Mouse (Mus musculus) gastrocnemius, postnatal 10 days (tissue): ENCODE measurements around the gene Kyat1. TPM values are rescaled to one million over a fixed set of nuclear protein-coding genes. Genes with fewer than 3 reads are reported as not detected.
"Not testable (repeated sequence)": the region's sequence is repeated elsewhere in the genome, so short reads cannot be mapped to it uniquely, and the experiment has no call there.

Experiments
- DNase-seq: peaks from one replicate; pipeline ENCODE4 v3.0.0; 2021; ENCODE audit warnings: mixed read lengths
- total RNA-seq, 2 experiments: library from RNA; stranded (reverse); gene quantifications; 2 replicates each; pipeline ENCODE4 v1.2.3; 2021

Kyat1 gene
- total RNA-seq, 2 experiments from 2014 or later, result 13.6 to 16.0 TPM

DNA sequence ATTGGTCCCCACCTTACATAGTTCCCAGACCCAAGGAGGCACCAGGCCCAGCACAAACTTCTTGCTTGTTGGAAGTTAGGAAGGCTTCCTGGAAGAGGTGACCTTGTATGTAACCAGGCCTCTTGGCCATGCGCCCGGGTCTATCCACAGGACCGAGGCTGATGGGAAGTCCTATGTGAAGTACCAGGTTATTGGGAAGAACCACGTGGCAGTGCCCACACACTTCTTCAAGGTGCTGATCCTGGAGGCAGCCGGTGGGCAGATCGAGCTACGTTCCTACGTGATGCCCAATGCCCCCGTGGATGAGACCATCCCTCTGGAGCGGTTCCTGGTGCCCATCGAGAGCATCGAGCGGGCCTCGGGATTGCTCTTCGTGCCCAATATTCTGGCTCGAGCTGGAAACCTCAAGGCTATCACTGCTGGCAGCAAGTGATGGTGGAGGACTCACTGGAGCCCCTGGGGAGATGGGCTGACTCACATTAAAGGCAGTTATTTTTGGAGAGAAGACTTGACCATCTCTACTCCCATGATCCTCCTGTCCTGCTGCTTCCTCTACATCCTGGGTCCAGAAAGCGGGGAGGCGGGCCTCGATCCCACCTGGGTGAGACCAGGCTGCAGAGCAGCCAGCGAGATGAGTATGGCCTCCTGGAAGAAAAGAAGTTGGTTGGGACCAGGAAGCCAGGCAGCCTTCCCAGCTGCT, 32.0 kb downstream of the Kyat1 start:
- DNase-seq, result no peak

DNA sequence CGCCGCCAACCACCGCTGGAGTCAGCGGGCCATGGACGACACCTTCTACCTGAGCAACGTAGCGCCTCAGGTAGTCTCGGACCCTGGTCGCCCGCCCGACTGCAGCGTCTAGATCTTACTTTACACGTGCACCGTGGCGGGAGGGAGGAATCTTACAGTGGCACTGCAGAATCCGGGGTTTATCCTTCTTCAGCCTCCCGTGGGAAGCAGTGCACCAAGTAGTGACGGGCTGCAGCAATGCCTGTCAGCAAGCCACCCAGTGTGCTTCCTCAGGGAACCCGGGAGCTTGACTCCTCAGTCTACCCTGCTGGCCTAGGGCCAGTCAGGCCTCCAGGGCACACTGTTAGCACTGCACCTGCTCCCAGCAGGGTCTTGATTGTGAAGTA, 33.7 kb downstream of the Kyat1 start:
- DNase-seq, result no peak

DNA sequence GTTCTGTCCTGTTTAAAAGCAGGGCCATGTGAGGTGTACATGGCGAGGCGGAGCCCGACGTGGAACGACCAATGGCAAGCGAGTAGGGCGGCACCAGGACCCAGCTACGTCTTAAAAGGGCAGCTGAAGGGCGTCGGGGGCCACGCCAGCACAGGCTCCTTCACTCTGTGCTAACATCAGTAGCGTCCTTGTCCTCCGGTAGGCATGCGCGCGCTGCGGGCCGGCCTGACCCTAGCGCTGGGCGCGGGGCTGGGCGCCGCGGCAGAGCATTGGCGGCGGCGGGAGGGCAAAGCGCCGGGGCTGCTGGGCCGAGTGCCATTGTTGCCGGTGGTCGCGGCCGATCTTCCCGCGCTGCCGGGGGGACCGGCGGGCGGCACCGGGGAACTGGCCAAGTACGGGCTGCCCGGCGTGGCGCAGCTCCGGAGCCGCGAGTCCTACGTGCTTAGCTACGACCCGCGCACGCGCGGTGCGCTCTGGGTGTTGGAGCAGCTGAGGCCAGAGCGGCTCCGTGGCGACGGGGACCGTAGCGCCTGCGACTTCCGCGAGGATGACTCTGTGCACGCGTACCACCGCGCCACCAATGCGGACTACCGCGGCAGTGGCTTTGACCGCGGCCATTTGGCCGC, 34.2 kb downstream of the Kyat1 start, which contains the start of gene Endog:
Endog (plus strand) TSS at position 123 of the 626 bp plus-strand sequence.
- peak; percentile 86 for DNase-seq

DNA sequence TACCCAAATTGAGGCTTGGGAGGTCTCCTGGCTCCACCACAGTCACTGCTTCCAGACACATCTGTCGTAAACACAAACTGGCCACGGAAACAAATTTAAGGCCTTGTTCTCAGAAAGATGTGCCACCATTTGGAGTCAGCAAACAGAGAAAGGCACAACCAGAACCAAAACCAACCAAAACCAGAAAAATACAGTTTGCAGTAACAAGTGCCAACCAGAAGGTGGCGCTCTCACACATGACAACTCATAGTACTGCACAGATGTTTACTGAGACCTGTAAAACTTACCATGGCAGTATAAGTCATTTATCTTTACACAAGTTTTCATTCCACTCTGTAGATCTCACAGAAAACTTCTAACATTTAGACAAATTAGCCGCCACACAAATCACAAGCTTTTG, 39.0 kb downstream of the Kyat1 start:
- DNase-seq, result no peak

DNA sequence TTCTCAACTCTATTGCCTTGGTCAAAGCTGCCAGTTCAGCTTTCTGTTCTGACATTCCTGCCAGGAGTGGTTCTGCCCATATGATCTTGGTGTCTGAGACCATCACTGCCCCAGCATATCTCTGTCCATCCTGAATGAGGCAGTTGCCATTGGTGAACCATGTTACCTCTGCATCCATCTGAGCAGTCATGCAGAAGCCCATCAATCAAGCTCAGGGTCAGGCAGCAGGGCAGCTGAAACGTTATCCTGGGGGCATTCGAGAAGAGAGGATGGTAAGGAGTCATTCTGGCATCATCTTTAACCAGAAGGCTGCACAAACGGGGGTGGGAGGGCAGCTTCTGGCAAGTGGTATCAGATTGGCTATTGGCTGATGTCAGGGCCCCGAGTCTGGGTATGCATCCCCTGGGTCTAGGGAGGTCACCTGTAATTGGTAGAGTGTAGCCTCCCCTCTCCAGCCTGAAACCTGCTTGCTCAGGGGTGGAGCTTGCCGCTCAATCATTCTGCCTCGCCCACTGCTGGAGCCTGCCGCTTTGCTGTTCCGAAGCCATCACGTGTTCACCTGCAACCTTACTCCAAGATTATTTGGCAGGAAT, 41.2 kb downstream of the Kyat1 start:
- no peak for DNase-seq

DNA sequence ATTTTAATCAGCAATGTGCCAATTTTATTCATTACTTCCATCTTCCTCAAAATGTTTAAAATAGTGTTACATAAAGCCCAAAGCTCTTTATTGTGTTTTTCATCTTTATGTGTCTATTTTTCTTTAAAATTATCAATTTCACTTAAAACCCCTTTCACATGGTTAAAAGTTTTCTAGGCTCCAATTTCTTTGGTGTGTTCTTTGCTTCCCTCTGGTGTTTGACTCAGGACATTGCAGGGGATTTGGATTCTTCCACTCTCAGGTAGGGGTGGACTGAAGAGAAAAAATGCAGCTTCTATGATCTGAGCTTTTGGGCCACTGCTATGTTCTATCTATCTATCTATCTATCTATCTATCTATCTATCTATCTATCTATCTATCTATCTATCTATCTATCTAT, 43.8 kb downstream of the Kyat1 start:
- no peak for DNase-seq

DNA sequence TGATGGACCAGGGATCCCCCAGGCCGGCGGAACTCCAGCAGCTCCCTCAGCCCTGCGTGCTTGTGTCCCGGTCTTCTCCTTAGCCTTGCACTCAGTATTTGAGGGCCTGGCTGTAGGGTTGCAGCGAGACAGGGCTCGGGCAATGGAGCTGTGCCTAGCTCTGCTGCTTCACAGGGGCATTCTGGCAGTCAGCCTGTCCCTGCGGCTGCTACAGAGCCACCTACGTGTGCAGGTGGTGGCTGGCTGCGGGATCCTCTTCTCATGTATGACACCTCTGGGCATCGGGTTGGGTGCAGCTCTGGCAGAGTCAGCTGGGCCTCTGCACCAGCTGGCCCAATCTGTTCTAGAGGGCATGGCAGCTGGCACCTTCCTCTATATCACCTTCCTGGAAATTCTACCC, 45.8 kb downstream of the Kyat1 start:
- not testable (repeated sequence) for DNase-seq

DNA sequence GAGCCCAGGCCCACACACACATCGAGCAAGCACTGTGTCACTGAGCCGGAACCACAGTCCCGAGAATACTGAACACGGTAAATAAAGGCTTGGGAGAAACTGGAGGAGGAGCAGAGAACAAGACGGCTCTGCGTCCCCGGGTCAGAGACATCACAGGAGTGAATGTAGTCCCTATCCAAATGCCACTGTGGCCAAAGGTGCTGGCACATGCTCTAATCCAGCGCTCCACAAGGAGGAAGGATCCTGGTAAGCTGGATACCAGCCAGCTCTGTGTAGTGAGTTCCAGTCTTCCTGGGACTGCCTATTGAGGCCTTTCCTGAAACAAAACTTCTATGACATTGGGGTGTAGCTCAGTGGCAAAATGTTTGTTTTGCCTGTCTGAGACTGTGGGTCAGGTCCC, 53.0 kb downstream of the Kyat1 start:
- no peak for DNase-seq

DNA sequence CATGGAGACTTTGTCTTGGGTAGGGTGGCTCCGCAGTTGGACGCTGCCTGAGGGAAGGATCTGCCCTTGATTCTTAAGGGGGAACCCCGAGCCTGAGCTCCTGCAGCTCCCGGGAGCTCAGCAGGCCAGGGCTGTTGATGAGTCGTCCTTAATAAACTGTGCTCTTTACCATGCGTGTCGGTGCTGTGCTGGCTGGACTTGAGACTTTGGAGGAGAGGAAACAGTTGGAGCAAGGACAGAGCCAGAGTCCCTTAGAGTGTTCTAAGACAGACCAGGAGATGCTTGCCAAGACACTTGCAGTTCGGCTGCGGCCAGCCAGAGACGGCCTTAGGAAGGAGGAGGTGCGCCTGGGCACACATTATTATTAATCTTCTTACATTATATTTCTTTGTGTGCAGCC, 53.8 kb downstream of the Kyat1 start:
- DNase-seq, result no peak

DNA sequence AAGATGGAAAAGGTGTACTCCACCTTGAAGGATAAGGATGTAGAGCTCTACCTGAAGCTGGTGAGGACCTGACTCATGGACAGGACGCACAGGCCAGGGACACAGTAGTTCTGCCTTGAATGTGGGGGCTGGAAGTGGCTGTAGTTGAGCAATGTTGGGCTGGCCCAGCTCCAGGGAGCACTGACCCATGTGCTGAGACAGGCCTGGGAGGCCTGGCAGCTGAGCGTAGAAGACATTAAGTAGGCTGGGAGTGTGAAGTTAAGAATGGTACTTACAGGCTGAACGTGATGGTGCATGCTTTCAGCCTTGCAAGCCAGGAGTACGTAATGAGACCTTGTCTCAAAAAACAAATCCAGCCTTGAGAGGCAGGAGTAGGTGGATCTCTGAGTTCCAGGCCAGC, 58.2 kb downstream of the Kyat1 start:
- DNase-seq, result no peak

DNA sequence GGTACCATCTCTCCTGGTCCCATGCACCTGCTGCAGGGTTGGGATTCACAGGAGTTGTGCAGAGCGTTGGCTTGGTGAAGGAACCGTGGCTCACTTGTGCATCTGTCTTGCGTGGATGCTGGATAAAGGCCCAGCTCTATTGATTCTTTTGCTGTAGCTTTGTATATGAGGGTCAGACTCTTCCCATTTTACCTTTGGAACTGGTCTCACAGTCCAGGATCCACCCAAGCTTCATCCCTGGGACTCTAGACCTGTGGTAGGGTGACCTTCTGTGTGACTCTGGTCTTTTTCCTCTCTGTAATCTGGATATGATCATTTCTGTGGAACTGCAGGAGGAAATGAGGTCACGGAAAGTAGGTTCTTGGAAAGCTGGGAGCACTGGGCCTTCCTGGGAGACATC, 61.2 kb downstream of the Kyat1 start:
- DNase-seq, result no peak

DNA sequence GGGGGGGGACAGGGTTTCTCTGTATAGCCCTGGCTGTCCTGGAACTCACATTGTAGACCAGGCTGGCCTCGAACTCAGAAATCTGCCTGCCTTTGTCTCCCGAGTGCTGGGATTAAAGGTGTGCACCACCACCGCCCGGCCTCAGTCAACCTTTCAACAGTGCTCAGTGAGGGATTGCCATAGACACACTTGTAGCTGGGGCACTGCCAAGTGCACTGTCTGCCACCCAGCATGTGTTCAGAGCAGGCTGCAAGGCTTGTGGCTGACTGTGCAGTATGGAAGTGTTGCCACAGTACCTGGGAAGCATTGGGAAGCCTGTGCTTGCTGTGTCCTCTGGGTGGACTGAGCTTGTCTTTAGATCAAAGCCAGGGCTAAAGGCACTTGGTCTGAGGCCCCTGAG, 65.6 kb downstream of the Kyat1 start:
- not testable (repeated sequence) for DNase-seq

DNA sequence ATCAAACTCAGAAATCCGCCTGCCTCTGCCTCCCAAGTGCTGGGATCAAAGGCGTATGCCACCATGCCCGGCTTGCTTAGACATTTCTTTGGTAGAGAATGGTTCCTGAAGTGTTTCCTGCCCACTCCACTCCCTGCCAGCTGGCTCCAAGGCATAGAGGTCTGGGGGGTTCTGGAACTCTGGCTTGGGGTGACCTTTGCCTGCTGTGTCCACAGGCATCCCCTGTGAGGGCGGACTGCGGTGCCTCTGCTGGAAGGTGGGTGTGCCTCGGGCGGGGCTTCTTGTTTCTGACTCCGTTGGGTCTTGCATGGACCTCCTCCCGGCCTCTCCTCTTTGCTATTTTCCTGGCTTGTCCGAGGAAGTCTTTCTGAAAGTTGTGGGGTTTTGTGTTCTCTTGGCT, 69.2 kb downstream of the Kyat1 start:
- no peak for DNase-seq

Other genes starting within 250 kb of the Kyat1 start
- gene Sptan1, start 240.3 kb downstream of the Kyat1 start, total RNA-seq, result 100 to 1,000 TPM; 103 to 127 TPM
- gene Wdr34, start 157.0 kb downstream of the Kyat1 start, total RNA-seq, result 1 to 10 TPM; 4.7 to 5.4 TPM
- gene Set, start 148.5 kb downstream of the Kyat1 start, total RNA-seq, result 100 to 1,000 TPM; 128 to 134 TPM
- 1 to 10 TPM; 4.5 to 8.3 TPM for gene Pkn3, start 128.2 kb downstream of the Kyat1 start, total RNA-seq
- 1 to 10 TPM; 3.4 to 4.2 TPM for gene Zdhhc12, start 112.2 kb downstream of the Kyat1 start, total RNA-seq
- 10 to 100 TPM; 18.9 to 21.7 TPM for gene Zer1, start 81.3 kb downstream of the Kyat1 start, total RNA-seq
- gene Tbc1d13, start 72.1 kb downstream of the Kyat1 start, total RNA-seq, result 10 to 100 TPM; 14.0 to 18.0 TPM
- gene Endog, start 34.4 kb downstream of the Kyat1 start, total RNA-seq, result 10 to 100 TPM; 31.1 to 36.6 TPM
- gene Spout1, start 27.4 kb downstream of the Kyat1 start, total RNA-seq, result 1 to 10 TPM; 7.4 to 7.6 TPM
- gene Lrrc8a, start 31.9 kb upstream of the Kyat1 start, total RNA-seq, result 10 to 100 TPM; 21.2 to 22.1 TPM
- under 1 TPM; 0.42 to 0.86 TPM for gene Gm28035, start 34.7 kb upstream of the Kyat1 start, total RNA-seq
- gene Phyhd1, start 60.4 kb upstream of the Kyat1 start, total RNA-seq, result 10 to 100 TPM; 11.3 to 12.4 TPM
- gene Gm28038, start 75.2 kb upstream of the Kyat1 start, total RNA-seq, result not detected
- gene Dolk, start 80.5 kb upstream of the Kyat1 start, total RNA-seq, result 10 to 100 TPM; 17.3 to 18.3 TPM
- gene Nup188, start 80.5 kb upstream of the Kyat1 start, total RNA-seq, result 10 to 100 TPM; 15.9 to 18.1 TPM
- 10 to 100 TPM; 32.2 to 37.9 TPM for gene Sh3glb2, start 153.5 kb upstream of the Kyat1 start, total RNA-seq
- gene Miga2, start 158.4 kb upstream of the Kyat1 start, total RNA-seq, result 10 to 100 TPM; 19.4 to 31.1 TPM
- gene Dolpp1, start 186.4 kb upstream of the Kyat1 start, total RNA-seq, result 10 to 100 TPM; 10.9 to 14.3 TPM
- gene Crat, start 210.0 kb upstream of the Kyat1 start, total RNA-seq, result 100 to 1,000 TPM; 228 to 262 TPM
- 100 to 1,000 TPM in 1 of 2 experiments, 10 to 100 TPM in 1; 95.1 to 101 TPM for gene Ptpa, start 210.2 kb upstream of the Kyat1 start, total RNA-seq